Mouse (Mus musculus) cortical plate, adult 2 months (tissue): ENCODE results near the gene Arfgap1. TPM values are rescaled to one million over a fixed set of nuclear protein-coding genes. Genes with fewer than 3 reads are reported as not detected.

Source experiments
- H3K27ac ChIP-seq: fragments of 200-500 bp; 2 replicates; pipeline ENCODE4 v1.5.1; 2012; ENCODE audit warnings: low read length, control low read depth, inconsistent platforms; ENCODE audit not compliant: insufficient read depth
- H3K4me1 ChIP-seq: fragments of 200-500 bp; 2 replicates; pipeline ENCODE4 v1.6.1; 2011; ENCODE audit warnings: low read length; ENCODE audit not compliant: control insufficient read depth, insufficient read depth
- H3K4me3 ChIP-seq: fragments of 200-500 bp; 2 replicates; pipeline ENCODE4 v1.5.1; 2011; ENCODE audit warnings: mild to moderate bottlenecking, low read length, control low read depth; ENCODE audit not compliant: insufficient read depth
- CTCF ChIP-seq: fragments of 200-500 bp; IDR thresholded peaks from 2 replicates; pipeline ENCODE4 v1.5.1; 2011; ENCODE audit warnings: mild to moderate bottlenecking, control low read depth, low read length; ENCODE audit not compliant: insufficient read depth; ENCODE audit errors: extremely low read depth
- POLR2A ChIP-seq: fragments of 200-500 bp; IDR thresholded peaks from 2 replicates; pipeline ENCODE4 v1.6.1; 2011; ENCODE audit warnings: mild to moderate bottlenecking, low read length, control low read depth; ENCODE audit not compliant: insufficient read depth; ENCODE audit errors: extremely low read depth
- polyA plus RNA-seq: library from polyadenylated mRNA; depleted of rRNA; stranded (reverse); fragments of >200 nt; gene quantifications from 2 replicates; pipeline ENCODE4 v1.2.3, GENCODE M21; 2012

The Arfgap1 gene
- polyA plus RNA-seq, 1 experiment = 146 TPM

- Histone ChIP-seq H3K27ac (no peak overlapping the region), H3K4me3 (no peak overlapping the region), H3K4me1 (peaks cover 2% of the 10 kb centered on the region; the same call in 1 of the 2 replicates)
- no peak for TF ChIP-seq CTCF
- TF ChIP-seq POLR2A = no peak
Observed at GRCm38 (mm10) chr2:180949947-180950346, 17.1 kb upstream of the Arfgap1 start.

DNA sequence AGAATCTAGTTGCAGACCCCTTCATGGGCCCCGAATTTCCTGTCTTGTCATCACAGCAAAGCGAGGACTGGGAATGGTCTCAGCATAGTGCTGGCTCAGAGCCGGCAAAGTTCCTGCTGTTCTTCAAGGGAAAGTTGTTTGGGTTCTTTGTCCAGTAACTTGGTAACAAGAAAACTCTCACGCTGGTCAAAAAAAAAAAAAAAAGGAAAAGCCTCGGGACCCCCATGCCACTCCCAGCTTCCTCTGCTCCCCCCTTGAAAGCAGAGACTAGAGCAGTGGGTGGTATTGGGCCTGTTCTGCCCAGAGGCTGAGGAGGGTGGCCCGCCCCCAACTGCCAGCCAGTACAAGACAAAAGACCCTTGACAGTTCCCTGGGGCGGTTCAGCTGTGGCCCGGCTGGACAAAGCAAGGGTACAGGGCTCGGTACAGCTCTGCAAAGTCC lies 14.3 kb upstream of the Arfgap1 start:
- Histone ChIP-seq H3K4me1 (peaks cover 2% of the 10 kb centered on the region; the same call in 1 of the 2 replicates), H3K27ac (no peak overlapping the region), H3K4me3 (peak overlapping the region; percentile 77; the same call in 1 of the 2 replicates)
- no peak for TF ChIP-seq CTCF
- TF ChIP-seq POLR2A = 0 out of 2 replicates have a peak, but pooled peaks have one; percentile 25

DNA sequence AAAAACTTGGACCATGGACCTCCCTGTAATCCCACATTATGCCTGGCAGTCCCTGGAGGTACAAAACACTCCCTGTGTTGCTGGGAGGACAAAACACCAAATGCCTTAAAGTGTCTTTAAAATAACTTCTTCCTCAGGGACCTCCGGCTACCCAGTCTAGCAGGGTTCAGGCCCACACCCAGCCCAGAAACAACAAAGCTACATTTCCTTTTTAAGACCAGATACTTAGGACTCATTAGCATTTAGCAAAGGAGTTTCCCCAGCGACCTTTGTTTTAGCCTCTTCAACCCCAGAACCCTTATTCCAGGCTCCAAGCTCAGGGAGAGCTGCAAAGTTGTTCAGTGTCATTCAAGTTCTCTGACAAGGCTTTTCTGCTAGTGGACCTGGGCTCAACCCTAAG lies 13.4 kb upstream of the Arfgap1 start:
- H3K4me1 ChIP-seq = peaks cover 2% of the 10 kb centered on the region; the same call in 1 of the 2 replicates
- no peak overlapping the region; the same call in 1 of the 2 replicates for H3K27ac ChIP-seq
- peak overlapping the region; percentile 77 for H3K4me3 ChIP-seq
- no peak for TF ChIP-seq CTCF
- no peak for TF ChIP-seq POLR2A

DNA sequence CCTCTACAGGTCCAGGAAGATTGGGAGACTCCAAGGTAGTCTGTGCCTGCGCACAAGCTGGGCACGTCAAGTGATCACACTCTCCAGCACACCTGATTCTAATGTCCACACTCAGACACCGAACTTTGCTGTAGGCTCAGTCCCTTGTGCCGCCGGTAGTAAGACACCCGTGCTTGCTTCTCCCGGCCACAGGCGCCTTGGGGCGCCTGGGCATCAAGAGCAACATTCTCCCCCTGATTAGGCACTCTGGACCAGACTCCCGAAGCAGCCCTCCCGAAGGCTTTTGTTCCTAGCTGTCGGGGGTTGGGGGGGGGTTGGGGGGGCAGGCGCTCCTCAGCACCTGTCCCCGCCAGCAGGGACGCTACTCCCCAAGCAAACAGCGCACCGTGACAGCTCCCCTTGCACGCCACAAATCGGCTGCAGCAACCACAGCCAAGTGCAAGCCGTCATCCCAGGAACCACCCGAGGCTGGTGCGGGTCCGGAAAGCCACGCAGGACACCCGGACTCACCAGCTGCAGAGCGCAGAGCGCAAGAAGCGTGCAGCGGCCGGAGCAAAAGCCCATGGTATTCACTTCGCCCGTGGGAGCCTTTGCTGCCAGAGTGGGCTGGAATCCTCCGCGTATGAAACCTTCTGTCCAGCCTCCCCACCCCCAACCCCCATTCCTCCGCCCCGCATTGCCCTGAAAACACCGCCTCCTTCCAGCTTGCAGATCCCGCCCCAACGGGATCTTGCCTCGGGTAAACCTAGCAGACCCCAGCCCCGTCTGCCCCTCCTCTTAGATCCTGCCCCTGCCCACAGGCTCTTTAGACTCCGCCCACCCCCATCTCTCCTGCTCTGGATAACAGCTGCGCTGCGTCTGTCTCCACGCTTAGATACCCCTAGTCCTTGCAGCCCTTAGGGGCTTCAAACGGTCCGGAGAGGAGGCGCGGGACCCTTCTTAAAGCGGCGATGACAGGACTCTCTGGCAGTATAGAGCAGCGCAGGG lies 12.7 kb upstream of the Arfgap1 start, which contains the start of gene Nkain4:
Gene Nkain4, minus strand, starts transcription at position 639 of the 987 bp plus-strand sequence.
- peak within 1 kb of the TSS; percentile 27; the same call in 1 of the 2 replicates for H3K27ac ChIP-seq
- H3K4me3 ChIP-seq = peak within 1 kb of the TSS; percentile 77
- H3K4me1 ChIP-seq = peaks cover 2% of the 10 kb centered on the region; the same call in 1 of the 2 replicates
- TF ChIP-seq CTCF = peak; percentile 18; the same call in 1 of the 2 replicates
- peak; percentile 40; the same call in 1 of the 2 replicates for TF ChIP-seq POLR2A

GRCm38 (mm10) chr2:180959605-180960004 lies 7.4 kb upstream of the Arfgap1 start:
- H3K4me1 ChIP-seq = no peaks in the 10 kb centered on the region
- TF ChIP-seq CTCF (no peak), POLR2A (no peak)
- no peak overlapping the region for H3K27ac ChIP-seq
- H3K4me3 ChIP-seq = no peak overlapping the region

DNA sequence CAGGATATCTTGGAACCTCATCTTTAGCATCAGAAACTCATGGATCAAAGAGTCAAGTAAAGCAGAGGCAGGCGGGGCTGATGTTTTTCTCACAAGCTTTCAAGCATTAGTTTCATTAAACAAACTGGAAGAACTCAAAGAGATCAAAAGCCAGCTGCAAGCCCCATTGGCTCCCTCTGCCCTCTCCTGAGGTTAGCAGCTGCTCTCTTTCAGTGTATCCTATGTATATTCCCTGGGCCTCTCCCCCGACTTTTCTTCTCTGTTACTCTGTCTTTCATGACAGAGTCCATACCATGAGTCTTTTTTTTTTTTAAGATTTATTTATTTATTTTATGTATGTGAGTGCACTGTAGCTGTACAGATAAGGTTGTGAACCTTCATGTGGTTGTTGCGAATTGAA lies 6.8 kb upstream of the Arfgap1 start:
- TF ChIP-seq POLR2A (no peak), CTCF (no peak)
- Histone ChIP-seq H3K27ac (no peak overlapping the region), H3K4me3 (no peak overlapping the region), H3K4me1 (no peaks in the 10 kb centered on the region)

- TF ChIP-seq CTCF (no peak), POLR2A (no peak)
- H3K27ac ChIP-seq = no peak overlapping the region
- H3K4me1 ChIP-seq = peaks cover 2% of the 10 kb centered on the region; the same call in 1 of the 2 replicates
- no peak overlapping the region for H3K4me3 ChIP-seq
Observed at GRCm38 (mm10) chr2:180962616-180963308, 4.3 kb upstream of the Arfgap1 start.

DNA sequence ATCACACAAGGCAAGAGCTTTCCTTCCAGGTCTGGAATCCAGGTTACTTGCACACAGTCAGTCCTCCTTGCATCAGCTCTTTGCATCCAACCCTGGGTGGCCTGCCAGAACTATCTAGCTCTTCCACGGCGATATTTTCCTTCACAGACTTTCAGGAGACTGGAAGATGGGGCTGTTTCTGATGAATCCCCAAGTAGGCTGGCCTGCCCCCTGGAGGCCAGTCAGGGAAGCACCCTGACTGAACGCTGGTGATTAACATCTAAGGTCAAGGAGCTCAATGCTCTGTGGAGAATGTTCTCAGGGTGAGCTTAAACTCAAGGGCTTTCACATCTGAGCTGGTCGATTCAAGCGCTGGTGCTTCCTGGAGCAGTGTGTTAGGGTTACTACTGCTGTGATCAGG lies 3.1 kb upstream of the Arfgap1 start:
- Histone ChIP-seq H3K4me1 (peaks cover 5% of the 10 kb centered on the region; the same call in 1 of the 2 replicates), H3K4me3 (no peak overlapping the region), H3K27ac (no peak overlapping the region)
- TF ChIP-seq POLR2A (no peak), CTCF (peak; percentile 82)
